Comparison of ENCODE assay signal across 13 mouse cellular contexts in the genomic region with DNA sequence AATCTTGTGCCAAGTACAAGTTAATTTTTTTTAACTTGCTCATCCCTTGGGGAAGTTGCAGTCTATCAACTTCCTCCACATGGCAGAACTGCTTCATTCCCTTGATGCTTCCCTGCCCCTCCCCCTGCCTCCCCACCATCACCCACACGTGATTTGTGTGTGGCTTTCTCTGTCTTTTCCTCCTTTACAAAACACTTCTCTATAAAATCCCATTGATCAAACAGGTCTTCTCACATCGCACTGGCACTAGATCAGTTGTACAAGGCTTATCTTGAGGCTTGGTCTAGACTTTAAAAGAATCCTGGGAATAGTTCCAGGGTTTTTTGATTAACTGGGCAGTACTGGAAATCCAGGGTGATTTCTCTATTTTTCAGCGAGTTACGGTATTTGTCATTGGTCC. TPM values are rescaled to one million over a fixed set of nuclear protein-coding genes. Genes with fewer than 3 reads are reported as not detected.
DNase-seq lines count a peak whose midpoint lies in the region; ATAC-seq lines count a peak whose summit lies in the region.
"Had no signal": no experiment of that assay in that cellular context is flagged by ENCODE, and none has a peak within 500 bp of the region (broad histone marks: within the 10 kb centered on the region; RNA-seq: fewer than 3 reads in every experiment).

No protein-coding gene starts in this region.

- H3K36me3 ChIP-seq in kidney, embryonic 16.5 days (ENCODE audit: insufficient read depth, low read length), result no peaks in the 10 kb centered on the region
- no peaks in the 10 kb centered on the region for H3K36me3 ChIP-seq in lung, embryonic 15.5 days
- no peaks in the 10 kb centered on the region for H3K36me3 ChIP-seq in midbrain, embryonic 10.5 days
- H3K36me3 ChIP-seq: embryonic facial prominence, embryonic 13.5 days; hindbrain, embryonic 15.5 days had no signal

- H3K9ac ChIP-seq in kidney, embryonic 16.5 days (replicated peaks; ENCODE audit: low read length), result no peak overlapping the region
- H3K9ac ChIP-seq in lung, embryonic 15.5 days, result no peak overlapping the region
- H3K9ac ChIP-seq: embryonic facial prominence, embryonic 13.5 days; forebrain, embryonic 13.5 days; hindbrain, embryonic 15.5 days had no signal

- H3K9me3 ChIP-seq in kidney, embryonic 16.5 days (ENCODE audit: low read length), result 0 out of 2 replicates have a peak, but pooled peaks cover 2% of the 10 kb centered on the region
- H3K9me3 ChIP-seq in lung, embryonic 15.5 days, result no peaks in the 10 kb centered on the region
- no peaks in the 10 kb centered on the region for H3K9me3 ChIP-seq in midbrain, embryonic 10.5 days (replicated peaks)
- H3K9me3 ChIP-seq: embryonic facial prominence, embryonic 13.5 days; forebrain, embryonic 13.5 days; hindbrain, embryonic 15.5 days had no signal

- peak; percentile 28 for DNase-seq in kidney, adult 18-20 months
- DNase-seq in MEL-GATA-1-ER (ENCODE audit: extremely low read depth, low read depth), result peak; percentile 7
- DNase-seq in adrenal gland, adult 8-10 months, result peak; percentile 42
- no peak for DNase-seq in cerebellum, postnatal 14 days
- DNase-seq in midbrain, embryonic 10.5 days (ENCODE audit: low spot score), result no peak
- DNase-seq: cerebellum, adult 9-11 months; gastrocnemius, postnatal 25 days; right cerebral cortex, postnatal 4 days had no signal

- H3K27me3 ChIP-seq in kidney, embryonic 16.5 days (ENCODE audit: insufficient read depth, low read length), result no peaks in the 10 kb centered on the region
- H3K27me3 ChIP-seq in lung, embryonic 15.5 days, result no peaks in the 10 kb centered on the region
- no peaks in the 10 kb centered on the region for H3K27me3 ChIP-seq in midbrain, embryonic 10.5 days (ENCODE audit: low read depth, poor library complexity, severe bottlenecking)
- H3K27me3 ChIP-seq: embryonic facial prominence, embryonic 13.5 days; forebrain, embryonic 13.5 days; hindbrain, embryonic 15.5 days had no signal

- H3K4me3 ChIP-seq in kidney, embryonic 16.5 days (ENCODE audit: low read length), result no peak overlapping the region
- H3K4me3 ChIP-seq in lung, embryonic 15.5 days, result no peak overlapping the region
- H3K4me3 ChIP-seq in midbrain, embryonic 10.5 days, result no peak overlapping the region
- H3K4me3 ChIP-seq: embryonic facial prominence, embryonic 13.5 days; forebrain, embryonic 13.5 days; hindbrain, embryonic 15.5 days had no signal

- WGBS in kidney, embryonic 16.5 days, result 72% methylated on average over 4 of the region's 4 CpGs
- WGBS in lung, embryonic 15.5 days, result 43% methylated on average over 4 of the region's 4 CpGs
- WGBS in midbrain, embryonic 10.5 days, result 81% methylated on average over 4 of the region's 4 CpGs

- ATAC-seq in kidney, embryonic 16.5 days (ENCODE audit: low FRiP score, low TSS enrichment), result no peak
- peak; percentile 67; the same call in 1 of the 2 replicates for ATAC-seq in lung, embryonic 15.5 days (ENCODE audit: borderline replicate concordance, extremely low read depth, low FRiP score, low TSS enrichment)
- ATAC-seq: forebrain, embryonic 13.5 days had no signal

- H3K4me2 ChIP-seq in kidney, embryonic 16.5 days (replicated peaks; ENCODE audit: low read depth, low read length), result no peak overlapping the region
- H3K4me2 ChIP-seq in lung, embryonic 15.5 days, result no peak overlapping the region
- H3K4me2 ChIP-seq: embryonic facial prominence, embryonic 13.5 days; forebrain, embryonic 13.5 days; hindbrain, embryonic 15.5 days had no signal

- no peak overlapping the region for H3K27ac ChIP-seq in kidney, embryonic 16.5 days (ENCODE audit: low read length)
- no peak overlapping the region for H3K27ac ChIP-seq in lung, embryonic 15.5 days
- no peak overlapping the region for H3K27ac ChIP-seq in midbrain, embryonic 10.5 days (replicated peaks)
- H3K27ac ChIP-seq: embryonic facial prominence, embryonic 13.5 days; forebrain, embryonic 13.5 days; hindbrain, embryonic 15.5 days had no signal

- no peaks in the 10 kb centered on the region for H3K4me1 ChIP-seq in kidney, embryonic 16.5 days (ENCODE audit: insufficient read depth, low read length)
- no peaks in the 10 kb centered on the region for H3K4me1 ChIP-seq in lung, embryonic 15.5 days
- H3K4me1 ChIP-seq in midbrain, embryonic 10.5 days, result no peaks in the 10 kb centered on the region
- H3K4me1 ChIP-seq: embryonic facial prominence, embryonic 13.5 days; forebrain, embryonic 13.5 days; hindbrain, embryonic 15.5 days had no signal

RNA-seq across cellular contexts. Expression of a gene that starts 55.0 kb away (rescaled TPM):
- polyA plus RNA-seq in kidney, embryonic 16.5 days (2015; fragmentation: Nextera tagmentation; extraction: Ambion mirVana), result 49.2 and 54.2 TPM in 2 replicates
- 10 to 100 TPM; 13.1 to 31.7 (median 24.2) TPM for total RNA-seq in adrenal gland, adult 8-10 months (2022)
- polyA plus RNA-seq in lung, embryonic 15.5 days (2015; fragmentation: Nextera tagmentation; extraction: Ambion mirVana), result 94.4 and 106 TPM in 2 replicates
- polyA plus RNA-seq in midbrain, embryonic 10.5 days (2016; fragmentation: Nextera tagmentation; extraction: Ambion mirVana), result 30.2 and 47.0 TPM in 2 replicates

Comparison
In these comparisons a context has a peak if more than half of its experiments do, and no peak if none do; other contexts are left out.
1. DNase-seq: peak in kidney, adult 18-20 months (single experiment), MEL-GATA-1-ER (single experiment) and adrenal gland, adult 8-10 months (single experiment); none in cerebellum, postnatal 14 days (0 of 2) and midbrain, embryonic 10.5 days (single experiment).